Mouse (Mus musculus) myocyte (in vitro differentiated cells): ENCODE data around the gene B3galt4.

ENCODE experiments used
- MAX ChIP-seq: IDR thresholded peaks from one replicate; pipeline ENCODE4 v1.6.1; 2011; ENCODE audit warnings: low read depth, mild to moderate bottlenecking, control low read depth
- MYOD1 ChIP-seq, 3 experiments: IDR thresholded peaks; one replicate each; pipeline ENCODE4 v1.6.1; 2011; ENCODE audit warnings: control low read depth in 2 of 3, low read depth in 2 of 3, mild to moderate bottlenecking in 2 of 3, moderate library complexity in 1 of 3; ENCODE audit not compliant: insufficient read length in 2 of 3, control insufficient read depth in 1 of 3
- MYOG ChIP-seq, 3 experiments: IDR thresholded peaks; one replicate each; pipeline ENCODE4 v1.6.1; 2011; ENCODE audit warnings: control low read depth in 2 of 3, low read depth in 2 of 3, mild to moderate bottlenecking in 2 of 3; ENCODE audit not compliant: insufficient read length in 2 of 3, control insufficient read depth in 1 of 3, insufficient read depth in 1 of 3
- POLR2A ChIP-seq: IDR thresholded peaks from one replicate; pipeline ENCODE4 v1.6.1; 2011; ENCODE audit warnings: low read depth, mild to moderate bottlenecking, control low read depth, moderate library complexity; ENCODE audit not compliant: insufficient read length
- SRF ChIP-seq: IDR thresholded peaks from one replicate; pipeline ENCODE4 v1.6.1; 2011; ENCODE audit warnings: low read depth; ENCODE audit not compliant: control insufficient read depth, insufficient read length
- TCF12 ChIP-seq: IDR thresholded peaks from one replicate; pipeline ENCODE4 v1.6.1; 2011; ENCODE audit warnings: mild to moderate bottlenecking, control low read depth; ENCODE audit not compliant: poor library complexity, insufficient read depth, severe bottlenecking
- USF1 ChIP-seq: IDR thresholded peaks from one replicate; pipeline ENCODE4 v1.6.1; 2011; ENCODE audit warnings: low read depth, mild to moderate bottlenecking, control low read depth, moderate library complexity

GRCm38 (mm10) chr17:33941381-33941780 is 9.9 kb downstream of the B3galt4 start:
- TF ChIP-seq USF1: no peak
- no peak for TF ChIP-seq MYOG (IDR thresholded peaks at IDR 0.05; ENCODE audit: control insufficient read depth in 1 of 3, insufficient read depth in 1 of 3, insufficient read length in 2 of 3, low read depth in 2 of 3)
- no peak for TF ChIP-seq POLR2A
- TF ChIP-seq TCF12: no peak
- no peak for TF ChIP-seq MYOD1 (IDR thresholded peaks at IDR 0.05; ENCODE audit: control insufficient read depth in 1 of 3, insufficient read length in 2 of 3, low read depth in 2 of 3)
- no peak for TF ChIP-seq SRF
- TF ChIP-seq MAX: no peak
